Mouse (Mus musculus): ENCODE measurements around the gene Braf. TPM values are rescaled to one million over a fixed set of nuclear protein-coding genes. Genes with fewer than 3 reads are reported as not detected.
"Not testable (repeated sequence)": the region's sequence is repeated elsewhere in the genome, so short reads cannot be mapped to it uniquely, and the experiment has no call there.

Braf gene
- 100 to 1,000 TPM in 9 of 26 experiments, 10 to 100 TPM in 17; 63.0 to 143 (median 97.3) TPM for total RNA-seq (2018; cell fraction: chromatin; rRNA removed)
- total RNA-seq (2018; cell fraction: cytosol; rRNA removed): 10 to 100 TPM; 23.2 to 35.3 (median 29.0) TPM
- total RNA-seq (2018; cell fraction: nucleus; rRNA removed): 10 to 100 TPM; 45.0 to 90.6 (median 68.3) TPM
- polyA plus RNA-seq (2018): 10.7 to 14.3 TPM (median 11.9 TPM) in 3 replicates

GRCm38 (mm10) chr6:39724866-39725711 lies at the start of gene Braf:
Braf (minus strand) TSS chr6:39725463.
- 1% methylated on average over 48 of the region's 101 CpGs for WGBS (ENCODE audit: missing documents)
- H3K27ac ChIP-seq: peak within 1 kb of the TSS; percentile 28
- H3K36me3 ChIP-seq (ENCODE audit: inconsistent target): no peaks in the 10 kb centered on the region

GRCm38 (mm10) chr6:39775029-39775428 lies 49.8 kb upstream of the Braf start:
- no peaks in the 10 kb centered on the region for H3K79me2 ChIP-seq (ENCODE audit: inconsistent target)
- no peak overlapping the region for H3K4me3 ChIP-seq (ENCODE audit: inconsistent target)
- H3K36me3 ChIP-seq (ENCODE audit: inconsistent target): no peaks in the 10 kb centered on the region
- no peak overlapping the region for H3K27ac ChIP-seq
- WGBS (ENCODE audit: missing documents): 91% methylated on average over 9 of the region's 9 CpGs

More at GRCm38 (mm10) chr6:39724866-39725711, at the start of gene Braf:
- Histone ChIP-seq H3K79me2 (ENCODE audit: inconsistent target) (peaks cover 46% of the 10 kb centered on the region), H3K4me3 (ENCODE audit: inconsistent target) (peak within 1 kb of the TSS; percentile 95)

- WGBS (ENCODE audit: missing documents): 100% methylated on average over 2 of the region's 2 CpGs
- Histone ChIP-seq H3K79me2 (ENCODE audit: inconsistent target) (no peaks in the 10 kb centered on the region), H3K27ac (no peak overlapping the region), H3K36me3 (ENCODE audit: inconsistent target) (no peaks in the 10 kb centered on the region), H3K4me3 (ENCODE audit: inconsistent target) (no peak overlapping the region)
These were observed 32.0 kb upstream of the Braf start for GRCm38 (mm10) chr6:39757229-39757628.

GRCm38 (mm10) chr6:39749881-39750280 lies 24.6 kb upstream of the Braf start:
- Histone ChIP-seq H3K27ac (no peak overlapping the region), H3K79me2 (ENCODE audit: inconsistent target) (no peaks in the 10 kb centered on the region), H3K36me3 (ENCODE audit: inconsistent target) (no peaks in the 10 kb centered on the region), H3K4me3 (ENCODE audit: inconsistent target) (no peak overlapping the region)
- 94% methylated on average over 6 of the region's 6 CpGs for WGBS (ENCODE audit: missing documents)

GRCm38 (mm10) chr6:39747094-39747493 lies 21.8 kb upstream of the Braf start:
- H3K79me2 ChIP-seq (ENCODE audit: inconsistent target): no peaks in the 10 kb centered on the region
- no peak overlapping the region for H3K4me3 ChIP-seq (ENCODE audit: inconsistent target)
- H3K27ac ChIP-seq: no peak overlapping the region
- WGBS (ENCODE audit: missing documents): 93% methylated on average over 1 of the region's 1 CpGs
- H3K36me3 ChIP-seq (ENCODE audit: inconsistent target): no peaks in the 10 kb centered on the region

- Histone ChIP-seq H3K4me3 (ENCODE audit: inconsistent target) (no peak overlapping the region), H3K36me3 (ENCODE audit: inconsistent target) (no peaks in the 10 kb centered on the region), H3K27ac (no peak overlapping the region), H3K79me2 (ENCODE audit: inconsistent target) (no peaks in the 10 kb centered on the region)
- 8% methylated on average over 1 of the region's 1 CpGs for WGBS (ENCODE audit: missing documents)
These were observed 20.2 kb upstream of the Braf start for GRCm38 (mm10) chr6:39745456-39745855.

- H3K27ac ChIP-seq; H3K79me2 ChIP-seq (ENCODE audit: inconsistent target); H3K36me3 ChIP-seq (ENCODE audit: inconsistent target); H3K4me3 ChIP-seq (ENCODE audit: inconsistent target): not testable (repeated sequence)
- WGBS (ENCODE audit: missing documents): 89% methylated on average over 8 of the region's 9 CpGs
These were observed 14.4 kb upstream of the Braf start for GRCm38 (mm10) chr6:39739698-39740097.

GRCm38 (mm10) chr6:39728095-39728494 lies 2.8 kb upstream of the Braf start:
- 98% methylated on average over 5 of the region's 5 CpGs for WGBS (ENCODE audit: missing documents)
- no peaks in the 10 kb centered on the region for H3K36me3 ChIP-seq (ENCODE audit: inconsistent target)
- H3K4me3 ChIP-seq (ENCODE audit: inconsistent target): no peak overlapping the region
- H3K79me2 ChIP-seq (ENCODE audit: inconsistent target): peaks cover 16% of the 10 kb centered on the region
- H3K27ac ChIP-seq: no peak overlapping the region

- WGBS (ENCODE audit: missing documents): 51% methylated on average over 3 of the region's 3 CpGs
- H3K4me3 ChIP-seq (ENCODE audit: inconsistent target): no peak overlapping the region
- H3K27ac ChIP-seq: no peak overlapping the region
- H3K36me3 ChIP-seq (ENCODE audit: inconsistent target): no peaks in the 10 kb centered on the region
- peaks cover 35% of the 10 kb centered on the region for H3K79me2 ChIP-seq (ENCODE audit: inconsistent target)
These were observed 886 bp upstream of the Braf start for GRCm38 (mm10) chr6:39726149-39726548.

GRCm38 (mm10) chr6:39724542-39724865 lies 759 bp downstream of the Braf start:
- 8% methylated on average over 12 of the region's 12 CpGs for WGBS (ENCODE audit: missing documents)
- no peaks in the 10 kb centered on the region for H3K36me3 ChIP-seq (ENCODE audit: inconsistent target)
- peaks cover 52% of the 10 kb centered on the region for H3K79me2 ChIP-seq (ENCODE audit: inconsistent target)
- peak overlapping the region; percentile 95 for H3K4me3 ChIP-seq (ENCODE audit: inconsistent target)
- H3K27ac ChIP-seq: peak overlapping the region; percentile 28

GRCm38 (mm10) chr6:39724071-39724470 lies 1.2 kb downstream of the Braf start:
- peaks cover 56% of the 10 kb centered on the region for H3K79me2 ChIP-seq (ENCODE audit: inconsistent target)
- no peaks in the 10 kb centered on the region for H3K36me3 ChIP-seq (ENCODE audit: inconsistent target)
- no peak overlapping the region for H3K27ac ChIP-seq
- peak overlapping the region; percentile 95 for H3K4me3 ChIP-seq (ENCODE audit: inconsistent target)
- 11% methylated on average over 7 of the region's 7 CpGs for WGBS (ENCODE audit: missing documents)

- 96% methylated on average over 6 of the region's 6 CpGs for WGBS (ENCODE audit: missing documents)
- Histone ChIP-seq H3K27ac (no peak overlapping the region), H3K4me3 (ENCODE audit: inconsistent target) (no peak overlapping the region), H3K79me2 (ENCODE audit: inconsistent target) (peaks cover 98% of the 10 kb centered on the region), H3K36me3 (ENCODE audit: inconsistent target) (no peaks in the 10 kb centered on the region)
These were observed 6.7 kb downstream of the Braf start for GRCm38 (mm10) chr6:39718567-39718966.

GRCm38 (mm10) chr6:39717049-39717448 lies 8.2 kb downstream of the Braf start:
- H3K4me3 ChIP-seq (ENCODE audit: inconsistent target): no peak overlapping the region
- H3K27ac ChIP-seq: no peak overlapping the region
- no peaks in the 10 kb centered on the region for H3K36me3 ChIP-seq (ENCODE audit: inconsistent target)
- WGBS (ENCODE audit: missing documents): 96% methylated on average over 2 of the region's 2 CpGs
- H3K79me2 ChIP-seq (ENCODE audit: inconsistent target): peaks cover 96% of the 10 kb centered on the region

GRCm38 (mm10) chr6:39714341-39714740 lies 10.9 kb downstream of the Braf start:
- WGBS (ENCODE audit: missing documents): 97% methylated on average over 7 of the region's 7 CpGs
- Histone ChIP-seq H3K27ac (no peak overlapping the region), H3K36me3 (ENCODE audit: inconsistent target) (no peaks in the 10 kb centered on the region), H3K79me2 (ENCODE audit: inconsistent target) (peaks cover 92% of the 10 kb centered on the region; the same call in 1 of the 2 replicates), H3K4me3 (ENCODE audit: inconsistent target) (no peak overlapping the region)

GRCm38 (mm10) chr6:39713399-39713798 lies 11.9 kb downstream of the Braf start:
- Histone ChIP-seq H3K4me3 (ENCODE audit: inconsistent target) (no peak overlapping the region), H3K27ac (no peak overlapping the region)
- 91% methylated on average over 3 of the region's 3 CpGs for WGBS (ENCODE audit: missing documents)

More at GRCm38 (mm10) chr6:39713399-39713798, 11.9 kb downstream of the Braf start:
- H3K36me3 ChIP-seq (ENCODE audit: inconsistent target): no peaks in the 10 kb centered on the region
- peaks cover 91% of the 10 kb centered on the region; the same call in 1 of the 2 replicates for H3K79me2 ChIP-seq (ENCODE audit: inconsistent target)
